Mouse (Mus musculus): Measurements from ENCODE around the gene Snd1. TPM values are rescaled to one million over a fixed set of nuclear protein-coding genes. Genes with fewer than 3 reads are reported as not detected.
A peak's percentile ranks its signal among the peaks of the same experiment; 100 is the strongest.

Snd1 gene
- polyA plus RNA-seq, 1 experiment from 2014 or later: 128 TPM

DNA sequence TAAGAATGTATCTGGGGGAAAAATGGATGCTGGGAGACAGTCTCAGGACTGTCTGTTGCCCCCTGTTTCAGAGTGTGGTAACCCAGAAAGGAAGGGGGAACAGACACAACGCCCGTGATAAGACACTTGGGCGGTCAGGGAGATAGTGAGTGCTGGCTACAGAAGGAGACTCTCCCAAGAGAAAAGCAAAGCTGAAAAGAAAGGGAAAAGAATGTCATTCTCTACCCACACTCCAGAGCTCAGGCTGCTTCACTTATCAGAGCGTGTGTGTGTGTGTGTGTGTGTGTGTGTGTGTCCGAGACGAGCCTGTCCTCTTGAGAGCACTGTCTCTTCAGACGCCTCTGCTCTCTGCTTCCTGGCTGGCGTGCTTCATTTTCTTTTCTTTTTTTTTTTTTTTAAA is 310.8 kb downstream of the Snd1 start:
- H3K9ac ChIP-seq (ENCODE audit: low read length): no peak overlapping the region
- no peaks in the 10 kb centered on the region for H3K9me3 ChIP-seq (ENCODE audit: control insufficient read depth, low read length)
- 60% methylated on average over 8 of the region's 8 CpGs for WGBS
- no peak overlapping the region for H3K4me2 ChIP-seq (ENCODE audit: low read depth, low read length)
- ATAC-seq (ENCODE audit: low read depth): peak; percentile 35; the same call in 1 of the 2 replicates
- H3K4me3 ChIP-seq (ENCODE audit: low read length): no peak overlapping the region
- H3K4me1 ChIP-seq (replicated peaks; ENCODE audit: control insufficient read depth, insufficient read depth, low read length): peaks cover 11% of the 10 kb centered on the region; the same call in 1 of the 2 replicates
- H3K27ac ChIP-seq (ENCODE audit: low read length): no peak overlapping the region
- H3K27me3 ChIP-seq (ENCODE audit: control insufficient read depth, insufficient read depth, low read depth, low read length): no peaks in the 10 kb centered on the region
- no peaks in the 10 kb centered on the region for H3K36me3 ChIP-seq (ENCODE audit: control insufficient read depth, insufficient read depth, low read length)

DNA sequence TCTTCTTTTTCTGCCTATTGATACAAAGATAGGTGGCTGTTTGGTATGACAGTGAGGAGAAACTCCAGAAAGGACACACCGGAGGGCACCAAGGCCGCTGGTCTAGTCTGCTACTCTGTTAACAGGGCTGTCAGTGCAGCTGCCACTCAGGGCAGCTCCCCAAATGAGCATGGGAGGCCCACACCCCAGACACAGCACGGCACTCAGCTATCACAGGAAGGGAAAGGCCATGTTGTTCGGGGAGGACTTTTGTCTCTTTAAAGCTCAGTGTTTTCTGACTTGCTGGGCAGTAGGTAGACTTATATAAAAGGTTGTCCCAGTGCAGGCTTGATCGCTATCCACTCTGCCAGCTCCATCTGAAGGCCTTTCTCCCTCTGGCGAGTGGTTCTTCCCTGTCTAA is 312.2 kb downstream of the Snd1 start:
- Histone ChIP-seq H3K9me3 (ENCODE audit: control insufficient read depth, low read length) (no peaks in the 10 kb centered on the region), H3K36me3 (ENCODE audit: control insufficient read depth, insufficient read depth, low read length) (no peaks in the 10 kb centered on the region), H3K4me2 (ENCODE audit: low read depth, low read length) (no peak overlapping the region), H3K4me3 (ENCODE audit: low read length) (no peak overlapping the region), H3K4me1 (replicated peaks; ENCODE audit: control insufficient read depth, insufficient read depth, low read length) (peaks cover 8% of the 10 kb centered on the region), H3K27me3 (ENCODE audit: control insufficient read depth, insufficient read depth, low read depth, low read length) (no peaks in the 10 kb centered on the region), H3K27ac (ENCODE audit: low read length) (no peak overlapping the region), H3K9ac (ENCODE audit: low read length) (no peak overlapping the region)
- ATAC-seq (ENCODE audit: low read depth): no peak
- 76% methylated on average over 6 of the region's 6 CpGs for WGBS

- no peaks in the 10 kb centered on the region for H3K36me3 ChIP-seq (ENCODE audit: control insufficient read depth, insufficient read depth, low read length)
- H3K4me1 ChIP-seq (replicated peaks; ENCODE audit: control insufficient read depth, insufficient read depth, low read length): peaks cover 8% of the 10 kb centered on the region
- H3K27me3 ChIP-seq (ENCODE audit: control insufficient read depth, insufficient read depth, low read depth, low read length): no peaks in the 10 kb centered on the region
- H3K4me3 ChIP-seq (ENCODE audit: low read length): no peak overlapping the region
- no peak for ATAC-seq (ENCODE audit: low read depth)
- no peak overlapping the region for H3K4me2 ChIP-seq (ENCODE audit: low read depth, low read length)
- no peak overlapping the region for H3K27ac ChIP-seq (ENCODE audit: low read length)
- WGBS: 34% methylated on average over 4 of the region's 4 CpGs
- no peak overlapping the region for H3K9ac ChIP-seq (ENCODE audit: low read length)
- no peaks in the 10 kb centered on the region for H3K9me3 ChIP-seq (ENCODE audit: control insufficient read depth, low read length)
These were observed 314.7 kb downstream of the Snd1 start for GRCm38 (mm10) chr6:28789685-28790084.

- Histone ChIP-seq H3K36me3 (ENCODE audit: control insufficient read depth, insufficient read depth, low read length) (0 out of 2 replicates have a peak, but pooled peaks cover under 1% of the 10 kb centered on the region), H3K4me1 (replicated peaks; ENCODE audit: control insufficient read depth, insufficient read depth, low read length) (no peaks in the 10 kb centered on the region; the same call in 1 of the 2 replicates), H3K9me3 (ENCODE audit: control insufficient read depth, low read length) (no peaks in the 10 kb centered on the region), H3K27ac (ENCODE audit: low read length) (peak overlapping the region; percentile 28; the same call in 1 of the 2 replicates), H3K27me3 (ENCODE audit: control insufficient read depth, insufficient read depth, low read depth, low read length) (no peaks in the 10 kb centered on the region), H3K4me2 (ENCODE audit: low read depth, low read length) (no peak overlapping the region), H3K4me3 (ENCODE audit: low read length) (no peak overlapping the region), H3K9ac (ENCODE audit: low read length) (no peak overlapping the region)
- 50% methylated on average over 3 of the region's 3 CpGs for WGBS
- no peak for ATAC-seq (ENCODE audit: low read depth)
These were observed 316.2 kb downstream of the Snd1 start for GRCm38 (mm10) chr6:28791183-28791582.

GRCm38 (mm10) chr6:28791809-28792208 is 316.9 kb downstream of the Snd1 start:
- Histone ChIP-seq H3K4me1 (replicated peaks; ENCODE audit: control insufficient read depth, insufficient read depth, low read length) (no peaks in the 10 kb centered on the region; the same call in 1 of the 2 replicates), H3K4me2 (ENCODE audit: low read depth, low read length) (no peak overlapping the region), H3K27me3 (ENCODE audit: control insufficient read depth, insufficient read depth, low read depth, low read length) (no peaks in the 10 kb centered on the region), H3K9me3 (ENCODE audit: control insufficient read depth, low read length) (no peaks in the 10 kb centered on the region), H3K27ac (ENCODE audit: low read length) (no peak overlapping the region), H3K36me3 (ENCODE audit: control insufficient read depth, insufficient read depth, low read length) (peaks cover 3% of the 10 kb centered on the region; the same call in 1 of the 2 replicates), H3K9ac (ENCODE audit: low read length) (no peak overlapping the region), H3K4me3 (ENCODE audit: low read length) (no peak overlapping the region)
- 62% methylated on average over 3 of the region's 3 CpGs for WGBS
- ATAC-seq (ENCODE audit: low read depth): no peak

DNA sequence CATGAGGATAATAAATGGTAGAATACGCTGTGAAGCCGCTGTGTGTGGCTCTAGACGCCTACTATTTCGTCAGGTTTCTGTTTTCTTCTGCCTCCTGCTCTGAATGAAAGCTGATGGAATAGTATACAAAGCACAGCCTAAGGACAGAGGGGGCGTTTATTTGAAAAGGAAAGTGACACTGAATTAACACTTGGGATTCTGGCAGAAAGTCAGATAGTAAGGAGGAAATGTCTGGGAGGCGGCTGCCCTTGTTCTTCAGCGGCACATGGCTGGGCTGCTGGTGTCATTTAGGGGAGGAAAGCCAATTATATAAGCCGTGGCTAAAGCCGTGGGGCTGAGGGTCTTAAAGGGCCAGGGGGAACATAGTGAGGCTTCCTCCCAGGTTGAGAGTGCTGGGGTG is 320.4 kb downstream of the Snd1 start:
- H3K4me3 ChIP-seq (ENCODE audit: low read length): no peak overlapping the region
- H3K4me1 ChIP-seq (replicated peaks; ENCODE audit: control insufficient read depth, insufficient read depth, low read length): no peaks in the 10 kb centered on the region; the same call in 1 of the 2 replicates
- no peak overlapping the region for H3K4me2 ChIP-seq (ENCODE audit: low read depth, low read length)
- 41% methylated on average over 9 of the region's 9 CpGs for WGBS
- H3K9ac ChIP-seq (ENCODE audit: low read length): no peak overlapping the region
- peaks cover 3% of the 10 kb centered on the region; the same call in 1 of the 2 replicates for H3K36me3 ChIP-seq (ENCODE audit: control insufficient read depth, insufficient read depth, low read length)
- ATAC-seq (ENCODE audit: low read depth): no peak
- H3K9me3 ChIP-seq (ENCODE audit: control insufficient read depth, low read length): no peaks in the 10 kb centered on the region
- no peaks in the 10 kb centered on the region for H3K27me3 ChIP-seq (ENCODE audit: control insufficient read depth, insufficient read depth, low read depth, low read length)
- H3K27ac ChIP-seq (ENCODE audit: low read length): no peak overlapping the region

GRCm38 (mm10) chr6:28795792-28796515 is 321.0 kb downstream of the Snd1 start:
- Histone ChIP-seq H3K36me3 (ENCODE audit: control insufficient read depth, insufficient read depth, low read length) (peaks cover 3% of the 10 kb centered on the region; the same call in 1 of the 2 replicates), H3K4me1 (replicated peaks; ENCODE audit: control insufficient read depth, insufficient read depth, low read length) (no peaks in the 10 kb centered on the region; the same call in 1 of the 2 replicates), H3K4me2 (ENCODE audit: low read depth, low read length) (no peak overlapping the region), H3K4me3 (ENCODE audit: low read length) (no peak overlapping the region), H3K27ac (ENCODE audit: low read length) (no peak overlapping the region), H3K9me3 (ENCODE audit: control insufficient read depth, low read length) (no peaks in the 10 kb centered on the region), H3K27me3 (ENCODE audit: control insufficient read depth, insufficient read depth, low read depth, low read length) (no peaks in the 10 kb centered on the region), H3K9ac (ENCODE audit: low read length) (no peak overlapping the region)
- no peak for ATAC-seq (ENCODE audit: low read depth)
- WGBS: 85% methylated on average over 16 of the region's 16 CpGs

DNA sequence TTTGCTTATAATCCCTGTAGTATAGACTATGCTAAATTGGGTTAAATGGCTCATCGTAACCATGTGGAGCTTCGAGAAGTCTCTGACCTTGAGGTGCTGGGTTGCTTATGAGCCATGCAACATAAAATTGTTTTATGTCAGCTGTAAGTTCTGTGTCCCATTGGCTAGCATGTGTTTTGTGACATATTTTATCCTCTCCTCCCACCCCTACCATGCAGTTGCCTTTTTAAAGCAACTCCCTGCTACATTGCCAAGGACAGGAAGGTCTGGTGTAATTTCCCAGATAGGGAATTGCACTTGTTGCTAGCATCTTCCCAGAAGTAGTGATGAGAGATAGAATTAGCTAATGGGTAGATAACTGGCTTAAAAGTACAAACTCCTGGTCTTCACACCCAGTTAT is 324.9 kb downstream of the Snd1 start:
- H3K27ac ChIP-seq (ENCODE audit: low read length): no peak overlapping the region
- H3K4me3 ChIP-seq (ENCODE audit: low read length): no peak overlapping the region
- no peak overlapping the region for H3K9ac ChIP-seq (ENCODE audit: low read length)
- no peaks in the 10 kb centered on the region for H3K4me1 ChIP-seq (replicated peaks; ENCODE audit: control insufficient read depth, insufficient read depth, low read length)
- no peaks in the 10 kb centered on the region for H3K9me3 ChIP-seq (ENCODE audit: control insufficient read depth, low read length)
- H3K4me2 ChIP-seq (ENCODE audit: low read depth, low read length): no peak overlapping the region
- 93% methylated on average over 2 of the region's 2 CpGs for WGBS
- H3K27me3 ChIP-seq (ENCODE audit: control insufficient read depth, insufficient read depth, low read depth, low read length): no peaks in the 10 kb centered on the region
- ATAC-seq (ENCODE audit: low read depth): no peak
- peaks cover 3% of the 10 kb centered on the region; the same call in 1 of the 2 replicates for H3K36me3 ChIP-seq (ENCODE audit: control insufficient read depth, insufficient read depth, low read length)

DNA sequence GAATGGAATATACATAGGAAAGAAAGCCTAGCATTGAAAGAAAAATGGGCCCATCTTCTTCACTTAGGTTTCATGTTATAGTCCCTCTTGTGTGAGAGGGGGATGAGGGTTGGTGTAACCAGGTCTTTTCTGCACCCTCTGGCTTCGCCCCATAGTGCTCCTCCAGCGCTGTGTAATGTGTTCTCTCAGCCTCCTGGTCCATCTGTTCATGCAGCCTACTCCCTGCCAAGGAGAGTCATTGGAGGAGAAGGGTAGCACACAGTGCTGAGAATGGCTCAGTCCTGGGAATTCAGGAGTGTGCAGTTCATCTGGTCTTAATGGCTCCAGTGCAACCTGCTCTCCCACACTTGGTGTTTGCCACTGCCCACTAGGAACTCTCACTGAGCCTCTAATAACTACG is 326.0 kb downstream of the Snd1 start:
- ATAC-seq (ENCODE audit: low read depth): no peak
- no peaks in the 10 kb centered on the region for H3K9me3 ChIP-seq (ENCODE audit: control insufficient read depth, low read length)
- no peaks in the 10 kb centered on the region for H3K4me1 ChIP-seq (replicated peaks; ENCODE audit: control insufficient read depth, insufficient read depth, low read length)
- WGBS: 87% methylated on average over 3 of the region's 3 CpGs
- H3K36me3 ChIP-seq (ENCODE audit: control insufficient read depth, insufficient read depth, low read length): peaks cover 3% of the 10 kb centered on the region; the same call in 1 of the 2 replicates
- no peak overlapping the region for H3K27ac ChIP-seq (ENCODE audit: low read length)
- H3K4me2 ChIP-seq (ENCODE audit: low read depth, low read length): no peak overlapping the region
- H3K27me3 ChIP-seq (ENCODE audit: control insufficient read depth, insufficient read depth, low read depth, low read length): no peaks in the 10 kb centered on the region
- H3K4me3 ChIP-seq (ENCODE audit: low read length): no peak overlapping the region
- H3K9ac ChIP-seq (ENCODE audit: low read length): no peak overlapping the region
